18 mouse cellular contexts compared by ENCODE assay signal in genomic region chr13:99189671-99190070, GRCm38 (mm10). TPM values are rescaled to one million over a fixed set of nuclear protein-coding genes. Genes with fewer than 3 reads are reported as not detected.
DNase-seq lines count a peak whose midpoint lies in the region; ATAC-seq and TF ChIP-seq lines count a peak whose summit lies in the region.
"Had no signal": no experiment of that assay in that cellular context is flagged by ENCODE, and none has a peak within 500 bp of the region (broad histone marks: within the 10 kb centered on the region; RNA-seq: fewer than 3 reads in every experiment).

No protein-coding gene starts in this region.

- WGBS in embryonic facial prominence, embryonic 14.5 days: 74% methylated on average over 3 of the region's 3 CpGs
- WGBS in embryonic facial prominence, embryonic 10.5 days: 82% methylated on average over 3 of the region's 3 CpGs
- 71% methylated on average over 3 of the region's 3 CpGs for WGBS in heart, embryonic 16.5 days
- WGBS in spleen, adult 2 months: 69% methylated on average over 3 of the region's 3 CpGs

- no peak for TF ChIP-seq POLR2A in spleen, adult 2 months (IDR thresholded peaks at IDR 0.05; ENCODE audit: low read depth, low read length)

- H3K27me3 ChIP-seq in embryonic facial prominence, embryonic 14.5 days (replicated peaks; ENCODE audit: control insufficient read depth, insufficient read depth, low read length): no peaks in the 10 kb centered on the region
- no peaks in the 10 kb centered on the region for H3K27me3 ChIP-seq in embryonic facial prominence, embryonic 10.5 days (replicated peaks; ENCODE audit: low read depth, poor library complexity, severe bottlenecking)
- no peaks in the 10 kb centered on the region for H3K27me3 ChIP-seq in heart, embryonic 16.5 days (ENCODE audit: control insufficient read depth, insufficient read depth, low read length)
- H3K27me3 ChIP-seq in spleen, adult 2 months (ENCODE audit: control insufficient read depth, insufficient read depth, low read length): no peaks in the 10 kb centered on the region
- H3K27me3 ChIP-seq: forebrain, embryonic 15.5 days; hindbrain, embryonic 12.5 days; liver, embryonic 13.5 days; midbrain, embryonic 15.5 days had no signal

- DNase-seq in embryonic facial prominence, embryonic 14.5 days (ENCODE audit: low spot score): no peak
- DNase-seq in embryonic facial prominence, embryonic 10.5 days (ENCODE audit: low spot score): no peak
- DNase-seq in heart, postnatal 10 days: no peak
- DNase-seq in layer of hippocampus, adult 2 months (ENCODE audit: low spot score in 2 of 2): no peak
- DNase-seq in layer of hippocampus, adult 18-20 months (ENCODE audit: low spot score in 2 of 2): no peak
- no peak for DNase-seq in spleen, adult 2 months (ENCODE audit: low read depth in 1 of 2, low spot score in 2 of 2)
- no peak for DNase-seq in spleen, adult 12 weeks (ENCODE audit: low spot score)
- DNase-seq: adrenal gland, postnatal 14 days; cerebellum, postnatal 10 days; liver, embryonic 13.5 days; right cerebral cortex, postnatal 4 days; thymus, adult 2 months had no signal

- no peak overlapping the region for H3K9ac ChIP-seq in embryonic facial prominence, embryonic 14.5 days (ENCODE audit: low read depth, low read length)
- H3K9ac ChIP-seq in heart, embryonic 16.5 days (ENCODE audit: low read length): no peak overlapping the region; the same call in 1 of the 2 replicates
- H3K9ac ChIP-seq: forebrain, embryonic 15.5 days; hindbrain, embryonic 12.5 days; liver, embryonic 13.5 days; midbrain, embryonic 15.5 days had no signal

- peak overlapping the region; percentile 17; the same call in 1 of the 2 replicates for H3K27ac ChIP-seq in embryonic facial prominence, embryonic 14.5 days (replicated peaks; ENCODE audit: low read depth, low read length)
- H3K27ac ChIP-seq in embryonic facial prominence, embryonic 10.5 days (replicated peaks): no peak overlapping the region
- peak overlapping the region; percentile 52 for H3K27ac ChIP-seq in heart, embryonic 16.5 days (ENCODE audit: low read length)
- H3K27ac ChIP-seq in layer of hippocampus, adult 2 months: peak overlapping the region; percentile 85
- H3K27ac ChIP-seq in spleen, adult 2 months (ENCODE audit: insufficient read depth, low read length): peak overlapping the region; percentile 63
- H3K27ac ChIP-seq: forebrain, embryonic 15.5 days; hindbrain, embryonic 12.5 days; liver, embryonic 13.5 days; midbrain, embryonic 15.5 days had no signal

- intact Hi-C loops in heart, postnatal 10 days (cut with DNase I): loop anchor here (2.0 kb wide), 1 partner anchor 49 kb away; no protein-coding TSS in a partner anchor

- H3K4me1 ChIP-seq in embryonic facial prominence, embryonic 14.5 days (ENCODE audit: control insufficient read depth, insufficient read depth, low read length): 0 out of 2 replicates have a peak, but pooled peaks cover 8% of the 10 kb centered on the region
- peaks cover 13% of the 10 kb centered on the region for H3K4me1 ChIP-seq in embryonic facial prominence, embryonic 10.5 days
- H3K4me1 ChIP-seq in heart, embryonic 16.5 days (ENCODE audit: control insufficient read depth, insufficient read depth, low read length): peaks cover 16% of the 10 kb centered on the region
- peaks cover 4% of the 10 kb centered on the region; the same call in 1 of the 2 replicates for H3K4me1 ChIP-seq in spleen, adult 2 months (ENCODE audit: control insufficient read depth, insufficient read depth, insufficient read length)
- H3K4me1 ChIP-seq: forebrain, embryonic 15.5 days; hindbrain, embryonic 12.5 days; liver, embryonic 13.5 days had no signal

- H3K36me3 ChIP-seq in embryonic facial prominence, embryonic 14.5 days (ENCODE audit: control insufficient read depth, insufficient read depth, low read length): no peaks in the 10 kb centered on the region
- H3K36me3 ChIP-seq in embryonic facial prominence, embryonic 10.5 days (replicated peaks): no peaks in the 10 kb centered on the region
- no peaks in the 10 kb centered on the region for H3K36me3 ChIP-seq in heart, embryonic 16.5 days (ENCODE audit: control insufficient read depth, insufficient read depth)
- H3K36me3 ChIP-seq in spleen, adult 2 months (ENCODE audit: control insufficient read depth, insufficient read depth, low read length): no peaks in the 10 kb centered on the region
- H3K36me3 ChIP-seq: forebrain, embryonic 15.5 days; hindbrain, embryonic 12.5 days; liver, embryonic 13.5 days; midbrain, embryonic 15.5 days had no signal

- no peak overlapping the region for H3K4me3 ChIP-seq in embryonic facial prominence, embryonic 14.5 days (ENCODE audit: low read depth, low read length)
- no peak overlapping the region for H3K4me3 ChIP-seq in embryonic facial prominence, embryonic 10.5 days
- H3K4me3 ChIP-seq in heart, embryonic 16.5 days (ENCODE audit: low read length): no peak overlapping the region
- no peak overlapping the region for H3K4me3 ChIP-seq in layer of hippocampus, adult 2 months
- no peak overlapping the region for H3K4me3 ChIP-seq in spleen, adult 2 months (ENCODE audit: extremely low read depth, insufficient read depth, insufficient read length)
- H3K4me3 ChIP-seq: erythroblast, embryonic 14.5 days; forebrain, embryonic 15.5 days; hindbrain, embryonic 12.5 days; liver, embryonic 13.5 days; midbrain, embryonic 15.5 days had no signal

- H3K9me3 ChIP-seq in embryonic facial prominence, embryonic 14.5 days (ENCODE audit: control insufficient read depth, low read length): no peaks in the 10 kb centered on the region
- no peaks in the 10 kb centered on the region for H3K9me3 ChIP-seq in embryonic facial prominence, embryonic 10.5 days
- no peaks in the 10 kb centered on the region for H3K9me3 ChIP-seq in heart, embryonic 16.5 days (replicated peaks; ENCODE audit: control insufficient read depth, low read length)
- H3K9me3 ChIP-seq: forebrain, embryonic 15.5 days; hindbrain, embryonic 12.5 days; liver, embryonic 13.5 days; midbrain, embryonic 15.5 days had no signal

- TF ChIP-seq CTCF in layer of hippocampus, adult 2 months (conservative IDR thresholded peaks at IDR 0.05): no peak
- no peak for TF ChIP-seq CTCF in spleen, adult 2 months (IDR thresholded peaks at IDR 0.05; ENCODE audit: extremely low read depth, insufficient read depth, insufficient read length, insufficient replicate concordance)

- H3K4me2 ChIP-seq in embryonic facial prominence, embryonic 14.5 days (ENCODE audit: low read depth, low read length): no peak overlapping the region
- H3K4me2 ChIP-seq in heart, embryonic 16.5 days (ENCODE audit: low read depth, low read length): peak overlapping the region; percentile 1; the same call in 1 of the 2 replicates
- H3K4me2 ChIP-seq: forebrain, embryonic 15.5 days; hindbrain, embryonic 12.5 days; midbrain, embryonic 15.5 days had no signal

- ATAC-seq in embryonic facial prominence, embryonic 14.5 days (ENCODE audit: low read depth): no peak
- ATAC-seq in heart, embryonic 16.5 days (replicated peaks; ENCODE audit: extremely low read depth, insufficient read depth, low FRiP score): no peak
- ATAC-seq: forebrain, embryonic 15.5 days; midbrain, embryonic 15.5 days had no signal

RNA-seq across cellular contexts. Expression of gene Zfp366, which starts 5.0 kb away (rescaled TPM):
- 0.99 and 1.2 TPM in 2 replicates for polyA plus RNA-seq in embryonic facial prominence, embryonic 14.5 days (2014; fragmentation: Nextera tagmentation; extraction: Ambion mirVana)
- 0.35 and 0.56 TPM in 2 replicates for polyA plus RNA-seq in embryonic facial prominence, embryonic 10.5 days (2016; fragmentation: Nextera tagmentation; extraction: Ambion mirVana)
- polyA plus RNA-seq in heart, embryonic 16.5 days (2015; fragmentation: Nextera tagmentation; extraction: Ambion mirVana): 0.66 and 0.75 TPM in 2 replicates
- 10 to 100 TPM; 13.4 to 16.9 TPM for total RNA-seq in heart, postnatal 10 days (2021)
- total RNA-seq in layer of hippocampus, adult 2 months (2021): 1 to 10 TPM; 2.5 to 4.9 TPM
- total RNA-seq in layer of hippocampus, adult 18-20 months (2021): 1 to 10 TPM; 3.6 to 3.8 TPM
- 6.1 and 9.0 TPM in 2 replicates for polyA plus RNA-seq in spleen, adult 2 months (2012; rRNA removed)
- total RNA-seq: CH12.LX had no signal
- polyA plus RNA-seq: erythroblast, embryonic 14.5 days had no signal
